Mouse (Mus musculus) MEL (cell line): Measurements from ENCODE around the gene Tmem109. TPM values are rescaled to one million over a fixed set of nuclear protein-coding genes. Genes with fewer than 3 reads are reported as not detected.

ENCODE experiments used
- DNase-seq: peaks from one replicate; pipeline ENCODE4 v3.0.0; 2011; ENCODE audit warnings: low read depth, low spot score
- H3K27ac ChIP-seq: 2 replicates; pipeline ENCODE4 v1.5.1; 2012; ENCODE audit warnings: low read depth, mild to moderate bottlenecking, control low read depth, low read length, moderate library complexity; ENCODE audit not compliant: control insufficient read depth
- H3K27me3 ChIP-seq, 2 experiments: fragments of 150-350 bp in 1 of 2; sonication (generic) in 1 of 2; 2 replicates each; pipeline ENCODE4 v1.6.1; 2012; ENCODE audit warnings: low read length in 2 of 2, mild to moderate bottlenecking in 2 of 2, improper control_type of control experiment in 1 of 2, moderate library complexity in 1 of 2; ENCODE audit not compliant: insufficient read depth in 2 of 2, control insufficient read depth in 1 of 2
- H3K36me3 ChIP-seq, 2 experiments: 2 replicates each; pipeline ENCODE4 v1.6.1; 2012 to 2014; ENCODE audit warnings: low read length in 2 of 2, improper control_type of control experiment in 1 of 2, inconsistent platforms in 1 of 2, mild to moderate bottlenecking in 1 of 2; ENCODE audit not compliant: insufficient read depth in 2 of 2, control insufficient read depth in 1 of 2
- H3K4me1 ChIP-seq, 2 experiments: fragments of 150-350 bp in 1 of 2; sonication (generic) in 1 of 2; 2 replicates each; pipeline ENCODE4 v1.6.1; 2012; ENCODE audit warnings: low read length in 2 of 2, improper control_type of control experiment in 1 of 2, mild to moderate bottlenecking in 1 of 2; ENCODE audit not compliant: insufficient read depth in 2 of 2, control insufficient read depth in 1 of 2
- H3K4me3 ChIP-seq, 2 experiments: fragments of 150-350 bp in 1 of 2; sonication (generic) in 1 of 2; 2 replicates each; pipeline ENCODE4 v1.5.1; 2012; ENCODE audit warnings: low read depth in 2 of 2, low read length in 2 of 2, mild to moderate bottlenecking in 2 of 2, moderate library complexity in 2 of 2, control low read depth in 1 of 2, improper control_type of control experiment in 1 of 2; ENCODE audit not compliant: control insufficient read depth in 1 of 2, insufficient read depth in 1 of 2
- H3K79me2 ChIP-seq: 2 replicates; pipeline ENCODE4 v1.6.1; 2012; ENCODE audit warnings: mild to moderate bottlenecking, low read length, moderate library complexity; ENCODE audit not compliant: control insufficient read depth, poor library complexity, insufficient read depth
- H3K9ac ChIP-seq: 2 replicates; pipeline ENCODE4 v1.6.1; 2012; ENCODE audit warnings: low read depth, mild to moderate bottlenecking, control low read depth, low read length, moderate library complexity; ENCODE audit not compliant: control insufficient read depth, poor library complexity, severe bottlenecking
- H3K9me3 ChIP-seq: fragments of 150-350 bp; sonication (generic); replicated peaks from 2 replicates; pipeline ENCODE4 v1.6.1; 2012; ENCODE audit warnings: mild to moderate bottlenecking, low read length, improper control_type of control experiment, moderate library complexity; ENCODE audit not compliant: insufficient read depth
- BHLHE40 ChIP-seq: IDR thresholded peaks from 2 replicates; pipeline ENCODE4 v1.6.1; 2012; ENCODE audit warnings: low read depth, mild to moderate bottlenecking, inconsistent platforms, low read length, improper control_type of control experiment, borderline replicate concordance
- CHD1 ChIP-seq: IDR thresholded peaks from 2 replicates; pipeline ENCODE4 v1.6.1; 2012; ENCODE audit warnings: low read depth, mild to moderate bottlenecking, inconsistent platforms, low read length, improper control_type of control experiment
- CTCF ChIP-seq, 3 experiments: IDR thresholded peaks in 2 of 3; conservative IDR thresholded peaks in 1 of 3; 2 replicates each; pipeline ENCODE4 v1.5.1; 2011 to 2012; ENCODE audit warnings: low read length in 3 of 3, low read depth in 2 of 3, mild to moderate bottlenecking in 2 of 3, improper control_type of control experiment in 1 of 3, inconsistent platforms in 1 of 3, mixed read lengths in 1 of 3, moderate library complexity in 1 of 3; ENCODE audit not compliant: control insufficient read depth in 1 of 3, insufficient read depth in 1 of 3, poor library complexity in 1 of 3, severe bottlenecking in 1 of 3
- E2F4 ChIP-seq: IDR thresholded peaks from 2 replicates; pipeline ENCODE4 v1.6.1; 2011; ENCODE audit warnings: low read depth, low read length, improper control_type of control experiment, borderline replicate concordance
- EP300 ChIP-seq, 2 experiments: IDR thresholded peaks; 2 replicates each; pipeline ENCODE4 v1.6.1; 2011; ENCODE audit warnings: improper control_type of control experiment in 2 of 2, low read length in 2 of 2, low read depth in 1 of 2, mild to moderate bottlenecking in 1 of 2
- ETS1 ChIP-seq: IDR thresholded peaks from 2 replicates; pipeline ENCODE4 v1.6.1; 2012; ENCODE audit warnings: low read depth, mild to moderate bottlenecking, inconsistent platforms, low read length, improper control_type of control experiment, moderate library complexity
- GABPA ChIP-seq: IDR thresholded peaks from 2 replicates; pipeline ENCODE4 v1.6.1; 2012; ENCODE audit warnings: low read depth, mild to moderate bottlenecking, inconsistent platforms, low read length, improper control_type of control experiment, moderate library complexity
- HCFC1 ChIP-seq: IDR thresholded peaks from 2 replicates; pipeline ENCODE4 v1.6.1; 2012; ENCODE audit warnings: low read depth, mild to moderate bottlenecking, inconsistent platforms, low read length, improper control_type of control experiment, moderate library complexity
- JUND ChIP-seq: IDR thresholded peaks from 2 replicates; pipeline ENCODE4 v1.6.1; 2011; ENCODE audit warnings: low read depth, mild to moderate bottlenecking, improper control_type of control experiment, low read length
- KAT2A ChIP-seq: conservative IDR thresholded peaks from 2 replicates; pipeline ENCODE4 v1.6.1; 2012; ENCODE audit warnings: low read depth, low read length, improper control_type of control experiment, inconsistent platforms
- MAX ChIP-seq: IDR thresholded peaks from 2 replicates; pipeline ENCODE4 v1.6.1; 2011; ENCODE audit warnings: low read length, improper control_type of control experiment
- MEF2A ChIP-seq: IDR thresholded peaks from 2 replicates; pipeline ENCODE4 v1.6.1; 2014; ENCODE audit warnings: low read depth, mild to moderate bottlenecking, inconsistent platforms, low read length, improper control_type of control experiment; ENCODE audit not compliant: poor library complexity, insufficient replicate concordance, severe bottlenecking; ENCODE audit errors: extremely low read depth
- MYB ChIP-seq: IDR thresholded peaks from 2 replicates; pipeline ENCODE4 v1.6.1; 2011; ENCODE audit warnings: mild to moderate bottlenecking, low read depth, low read length, improper control_type of control experiment
- POLR2A ChIP-seq, 2 experiments: IDR thresholded peaks; 2 replicates each; pipeline ENCODE4 v1.6.1; 2011 to 2012; ENCODE audit warnings: low read length in 2 of 2, mild to moderate bottlenecking in 2 of 2, control low read depth in 1 of 2, improper control_type of control experiment in 1 of 2, low read depth in 1 of 2, moderate library complexity in 1 of 2; ENCODE audit not compliant: control insufficient read depth in 1 of 2, insufficient read depth in 1 of 2, poor library complexity in 1 of 2
- POLR2AphosphoS2 ChIP-seq: IDR thresholded peaks from 2 replicates; pipeline ENCODE4 v1.6.1; 2011; ENCODE audit warnings: low read length, improper control_type of control experiment
- RAD21 ChIP-seq: IDR thresholded peaks from 2 replicates; pipeline ENCODE4 v1.6.1; 2011; ENCODE audit warnings: mild to moderate bottlenecking, low read depth, low read length, improper control_type of control experiment
- RCOR1 ChIP-seq: IDR thresholded peaks from 2 replicates; pipeline ENCODE4 v1.6.1; 2012; ENCODE audit warnings: low read depth, mild to moderate bottlenecking, inconsistent platforms, low read length, improper control_type of control experiment
- TAL1 ChIP-seq: IDR thresholded peaks from 2 replicates; pipeline ENCODE4 v1.6.1; 2012; ENCODE audit warnings: mild to moderate bottlenecking, inconsistent platforms, low read length, moderate library complexity, mixed read lengths
- TBP ChIP-seq: IDR thresholded peaks from 2 replicates; pipeline ENCODE4 v1.8.0; 2011; ENCODE audit warnings: low read depth, low read length, improper control_type of control experiment
- UBTF ChIP-seq: IDR thresholded peaks from 2 replicates; pipeline ENCODE4 v1.6.1; 2012; ENCODE audit warnings: low read depth, mild to moderate bottlenecking, inconsistent platforms, low read length, improper control_type of control experiment, moderate library complexity, borderline replicate concordance; ENCODE audit not compliant: insufficient read depth
- USF1 ChIP-seq: IDR thresholded peaks from 2 replicates; pipeline ENCODE4 v1.6.1; 2014; ENCODE audit warnings: low read depth, mild to moderate bottlenecking, inconsistent platforms, low read length, improper control_type of control experiment, moderate library complexity
- ZKSCAN1 ChIP-seq: IDR thresholded peaks from 2 replicates; pipeline ENCODE4 v1.6.1; 2012; ENCODE audit warnings: low read depth, mild to moderate bottlenecking, inconsistent platforms, low read length, improper control_type of control experiment, moderate library complexity
- ZMIZ1 ChIP-seq: IDR thresholded peaks from 2 replicates; pipeline ENCODE4 v1.6.1; 2012; ENCODE audit warnings: low read depth, mild to moderate bottlenecking, inconsistent platforms, low read length, improper control_type of control experiment, moderate library complexity
- polyA plus RNA-seq, 2 experiments: library from polyadenylated mRNA; stranded (reverse) in 1 of 2; unstranded in 1 of 2; fragments of >175 nt in 1 of 2; fragments of >200 nt in 1 of 2; gene quantifications; 2 replicates each; pipeline versions ENCODE4 v1.2.1 to v1.2.4; 2012; ENCODE audit warnings: low replicate concordance in 2 of 2, low read depth in 1 of 2; ENCODE audit not compliant: insufficient read length in 2 of 2, insufficient read depth in 1 of 2, missing spikeins in 1 of 2
- total RNA-seq: library from RNA; depleted of rRNA; stranded (reverse); fragments of 300-350 nt; gene quantifications from 2 replicates; pipeline ENCODE4 v1.2.3, GENCODE M21; 2012

Gene Tmem109
- total and polyA plus RNA-seq, 3 experiments = 30.4 to 42.4 TPM; not detected in 1

DNA sequence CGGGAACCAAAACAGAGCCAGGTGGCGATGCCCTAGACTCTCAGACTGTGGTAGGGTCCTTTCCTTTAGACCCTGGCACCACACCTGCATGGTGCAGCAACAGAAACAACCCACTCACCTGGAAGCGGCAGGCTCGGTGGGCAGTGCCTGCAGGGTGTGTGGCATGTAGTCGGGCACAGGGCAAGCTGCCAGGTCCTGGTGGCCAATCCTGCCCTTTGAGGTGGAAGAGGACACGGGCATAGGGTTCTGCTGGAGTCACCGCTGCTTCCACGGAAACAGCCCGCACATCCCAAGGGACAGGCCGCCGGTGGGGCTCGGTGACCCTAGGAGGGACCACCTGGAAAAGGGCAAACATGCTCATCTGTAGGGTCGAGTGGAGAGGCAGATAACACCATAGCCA, 15.4 kb downstream of the Tmem109 start:
- Histone ChIP-seq H3K4me3 (no peak overlapping the region), H3K4me1 (no peaks in the 10 kb centered on the region), H3K9ac (no peak overlapping the region), H3K9me3 (no peaks in the 10 kb centered on the region), H3K79me2 (no peaks in the 10 kb centered on the region), H3K27ac (no peak overlapping the region), H3K36me3 (no peaks in the 10 kb centered on the region), H3K27me3 (peaks cover 0 to 1% of the 10 kb centered on the region in 2 experiments; a peak in 3 of 4 replicates)
- no peak for TF ChIP-seq ZKSCAN1
- no peak for TF ChIP-seq ZMIZ1
- no peak for TF ChIP-seq UBTF
- TF ChIP-seq POLR2A (IDR thresholded peaks at IDR 0.05; ENCODE audit: control insufficient read depth in 1 of 2, insufficient read depth in 1 of 2, low read depth in 1 of 2, low read length in 2 of 2, poor library complexity in 1 of 2) = no peak
- no peak for TF ChIP-seq CHD1
- TF ChIP-seq E2F4 = no peak
- no peak for TF ChIP-seq KAT2A
- TF ChIP-seq EP300 (IDR thresholded peaks at IDR 0.05; ENCODE audit: low read depth in 1 of 2, low read length in 2 of 2) = no peak
- no peak for TF ChIP-seq MEF2A
- TF ChIP-seq ETS1 = no peak
- TF ChIP-seq RCOR1 = no peak
- TF ChIP-seq MYB = no peak
- TF ChIP-seq TBP = no peak
- no peak for TF ChIP-seq HCFC1
- no peak for TF ChIP-seq TAL1
- DNase-seq = no peak

DNA sequence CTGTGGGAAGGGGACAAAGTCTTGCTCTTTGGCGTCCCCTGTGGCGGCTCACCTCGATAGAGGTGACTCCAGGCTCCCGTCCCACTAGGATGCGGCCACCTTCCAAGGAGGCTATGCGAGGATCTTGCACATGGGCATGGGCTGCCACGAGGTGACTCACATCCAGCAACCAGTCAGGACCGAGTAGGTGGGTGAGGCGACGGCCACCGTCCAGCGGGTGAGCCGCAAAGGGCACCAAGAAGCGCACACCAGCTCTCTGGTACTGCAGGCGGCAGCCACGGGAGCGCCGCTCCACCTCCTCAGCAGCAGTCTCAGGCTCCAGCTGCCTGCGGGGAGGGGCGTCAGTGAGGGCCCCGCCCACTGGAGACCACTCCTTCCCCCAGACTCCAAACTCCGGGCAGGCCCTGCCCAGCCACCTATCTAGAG, 21.7 kb downstream of the Tmem109 start:
- H3K79me2 ChIP-seq = no peaks in the 10 kb centered on the region
- no peaks in the 10 kb centered on the region for H3K9me3 ChIP-seq
- no peaks in the 10 kb centered on the region for H3K36me3 ChIP-seq
- TF ChIP-seq CTCF (IDR thresholded peaks at IDR 0.05 in 2 of 3, conservative IDR thresholded peaks at IDR 0.05 in 1 of 3; ENCODE audit: control insufficient read depth in 1 of 3, insufficient read depth in 1 of 3, low read depth in 2 of 3, low read length in 3 of 3, poor library complexity in 1 of 3, severe bottlenecking in 1 of 3) (no peak), JUND (no peak), RCOR1 (no peak), USF1 (no peak), EP300 (IDR thresholded peaks at IDR 0.05; ENCODE audit: low read depth in 1 of 2, low read length in 2 of 2) (no peak), MYB (no peak), GABPA (no peak), HCFC1 (no peak), BHLHE40 (no peak), MAX (no peak), RAD21 (no peak), POLR2AphosphoS2 (no peak)
- H3K4me3 ChIP-seq = no peak overlapping the region
- no peak for DNase-seq
- no peak overlapping the region for H3K9ac ChIP-seq
- H3K27ac ChIP-seq = no peak overlapping the region
- no peaks in the 10 kb centered on the region for H3K4me1 ChIP-seq
- no peaks in the 10 kb centered on the region; a peak in 2 of 4 replicates for H3K27me3 ChIP-seq
